Mouse (Mus musculus): ENCODE data around the gene Scamp4. TPM values are rescaled to one million over a fixed set of nuclear protein-coding genes. Genes with fewer than 3 reads are reported as not detected.

Gene Scamp4
- polyA plus RNA-seq, 1 experiment from 2014 or later, result 52.0 TPM

DNA sequence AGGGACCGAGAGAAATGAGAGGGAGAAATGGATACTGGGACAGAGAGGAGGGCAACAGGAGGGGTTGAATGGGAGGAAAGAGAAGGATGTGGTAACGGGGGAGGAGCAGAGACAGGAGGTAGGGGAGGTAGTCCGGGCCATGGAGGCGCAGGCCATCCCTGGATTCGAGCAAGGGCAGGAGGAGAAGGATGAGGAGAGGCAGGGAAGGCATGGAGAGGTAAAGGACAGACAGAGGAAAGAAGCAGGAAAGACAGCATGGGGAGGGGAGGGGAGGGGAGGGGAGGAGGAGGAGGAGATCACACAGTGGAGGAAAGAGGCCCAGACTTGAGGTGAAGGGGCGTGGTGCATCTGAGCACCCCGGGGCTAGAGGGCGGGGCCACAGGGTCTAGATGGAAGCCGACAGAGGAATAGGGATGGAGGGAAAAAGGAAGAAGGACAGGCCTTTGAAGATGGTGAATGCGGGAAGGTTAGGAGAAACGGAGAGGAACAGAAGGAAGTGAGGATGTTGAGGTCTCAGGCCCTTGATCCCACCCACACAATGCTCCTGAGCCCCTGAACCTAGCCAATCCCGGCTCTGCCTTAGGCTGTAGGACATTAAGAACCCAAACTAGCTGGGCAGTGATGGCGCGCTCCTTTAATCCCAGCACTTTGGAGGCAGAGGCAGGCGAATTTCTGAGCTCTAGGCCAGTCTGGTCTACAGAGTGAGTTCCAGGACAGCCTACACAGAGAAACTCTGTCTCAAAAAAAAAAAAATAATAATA is 54.4 kb downstream of the Scamp4 start, which contains the start of gene Btbd2:
TSS of gene Btbd2 (minus strand) at position 209 of the 761 bp plus-strand sequence.
- H3K9ac ChIP-seq, result peak within 1 kb of the TSS; percentile 95

GRCm38 (mm10) chr10:80658194-80658840 is 55.6 kb downstream of the Scamp4 start:
- 0 out of 2 replicates have a peak overlapping the region, but pooled peaks have one; percentile 50 for H3K4me2 ChIP-seq
- peak overlapping the region; percentile 88 for H3K27ac ChIP-seq
- 84% methylated on average over 14 of the region's 14 CpGs for WGBS (ENCODE audit: insufficient replicate concordance)
- H3K27me3 ChIP-seq, result no peaks in the 10 kb centered on the region
- H3K36me3 ChIP-seq, result no peaks in the 10 kb centered on the region
- peaks cover 66% of the 10 kb centered on the region for H3K4me1 ChIP-seq (replicated peaks)
- H3K4me3 ChIP-seq (replicated peaks), result no peak overlapping the region
- DNase-seq (no peak), ATAC-seq (ENCODE audit: low read depth) (no peak)
- no peaks in the 10 kb centered on the region for H3K9me3 ChIP-seq (replicated peaks)
- no peak overlapping the region for H3K9ac ChIP-seq

More for the DNA sequence above, 54.4 kb downstream of the Scamp4 start, which contains the start of gene Btbd2:
- no peaks in the 10 kb centered on the region for H3K9me3 ChIP-seq (replicated peaks)
- peaks cover 61% of the 10 kb centered on the region for H3K4me1 ChIP-seq (replicated peaks)
- 33% methylated on average over 15 of the region's 15 CpGs for WGBS (ENCODE audit: insufficient replicate concordance)
- peak within 1 kb of the TSS; percentile 93 for H3K4me2 ChIP-seq
- H3K36me3 ChIP-seq, result no peaks in the 10 kb centered on the region
- H3K27me3 ChIP-seq, result no peaks in the 10 kb centered on the region
- H3K27ac ChIP-seq, result peak within 1 kb of the TSS; percentile 88
- peak; percentile 61 for ATAC-seq (ENCODE audit: low read depth)
- peak within 1 kb of the TSS; percentile 87 for H3K4me3 ChIP-seq (replicated peaks)
- peak; percentile 67 for DNase-seq

DNA sequence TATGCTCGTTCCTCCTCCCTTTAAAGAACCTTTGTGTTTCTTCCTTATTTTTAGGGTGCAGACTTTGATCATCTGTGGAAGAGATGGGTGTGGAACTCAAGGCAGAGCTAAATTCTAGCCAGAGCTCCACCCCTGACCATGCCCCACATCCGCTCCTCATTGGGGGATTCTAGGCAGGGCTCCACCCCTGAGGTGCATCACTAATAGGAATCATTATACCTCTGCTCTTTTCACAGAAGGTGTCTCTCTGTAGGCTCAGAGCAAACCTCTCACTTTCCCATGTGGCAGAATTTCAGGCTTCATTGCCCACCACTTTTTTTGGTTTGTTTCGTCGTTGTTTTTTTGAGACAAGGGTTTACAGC is 56.1 kb downstream of the Scamp4 start:
- peak; percentile 48 for DNase-seq
- Histone ChIP-seq H3K27ac (peak overlapping the region; percentile 88), H3K9me3 (replicated peaks) (no peaks in the 10 kb centered on the region), H3K4me1 (replicated peaks) (peaks cover 66% of the 10 kb centered on the region), H3K4me3 (replicated peaks) (no peak overlapping the region; the same call in 1 of the 2 replicates), H3K4me2 (peak overlapping the region; percentile 50), H3K36me3 (no peaks in the 10 kb centered on the region), H3K27me3 (no peaks in the 10 kb centered on the region), H3K9ac (peak overlapping the region; percentile 58)
- peak; percentile 69 for ATAC-seq (ENCODE audit: low read depth)
- 57% methylated on average over 4 of the region's 4 CpGs for WGBS (ENCODE audit: insufficient replicate concordance)

DNA sequence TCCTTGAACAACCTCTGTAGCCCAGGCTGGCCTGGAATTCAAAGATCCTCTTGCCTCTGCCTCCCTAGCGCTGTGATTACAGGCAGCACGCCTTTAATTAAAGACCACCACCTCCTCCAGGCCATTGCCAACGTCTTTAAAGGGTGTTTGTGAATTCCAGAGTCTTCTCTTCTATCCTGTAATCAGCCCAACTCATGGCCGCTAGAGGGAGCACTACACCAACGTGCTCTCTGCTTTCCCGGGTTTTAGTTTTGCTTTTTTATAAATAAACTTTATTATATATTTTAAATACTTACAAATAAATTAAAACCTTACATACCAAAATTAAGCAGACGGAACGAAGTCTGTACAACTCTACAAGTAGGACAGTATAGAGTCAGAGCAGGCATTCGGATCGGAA is 56.5 kb downstream of the Scamp4 start:
- WGBS (ENCODE audit: insufficient replicate concordance), result 18% methylated on average over 10 of the region's 10 CpGs
- DNase-seq (peak; percentile 58), ATAC-seq (ENCODE audit: low read depth) (no peak)
- Histone ChIP-seq H3K9ac (peak overlapping the region; percentile 58), H3K9me3 (replicated peaks) (no peaks in the 10 kb centered on the region), H3K4me1 (replicated peaks) (peaks cover 70% of the 10 kb centered on the region), H3K4me2 (peak overlapping the region; percentile 50), H3K36me3 (no peaks in the 10 kb centered on the region), H3K27me3 (no peaks in the 10 kb centered on the region), H3K4me3 (replicated peaks) (peak overlapping the region; percentile 32), H3K27ac (peak overlapping the region; percentile 66)

DNA sequence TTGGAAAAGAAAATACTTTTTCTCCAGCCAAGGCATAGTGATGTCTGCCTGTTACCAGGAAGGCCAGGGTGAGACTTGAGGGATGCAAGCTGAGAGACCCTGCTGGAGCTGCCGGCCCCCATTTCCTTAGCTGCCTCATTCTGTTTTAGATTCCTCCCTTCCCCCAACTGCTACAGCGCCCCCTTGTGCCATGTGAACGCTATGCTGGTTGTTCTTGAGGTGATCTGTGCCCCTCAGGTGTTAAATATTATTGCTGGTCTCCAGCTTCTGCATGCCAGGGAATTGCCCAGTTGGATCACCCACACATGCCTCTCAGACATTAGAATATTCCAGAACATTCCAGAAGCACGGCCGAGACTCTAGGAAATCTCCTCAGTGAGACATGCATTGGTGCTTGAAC is 58.5 kb downstream of the Scamp4 start:
- WGBS (ENCODE audit: insufficient replicate concordance), result 30% methylated on average over 5 of the region's 5 CpGs
- H3K4me1 ChIP-seq (replicated peaks), result peaks cover 73% of the 10 kb centered on the region
- peak; percentile 59 for DNase-seq

GRCm38 (mm10) chr10:80663485-80664196 is 61.0 kb downstream of the Scamp4 start:
- H3K4me1 ChIP-seq (replicated peaks), result peaks cover 69% of the 10 kb centered on the region
- H3K36me3 ChIP-seq, result peaks cover 34% of the 10 kb centered on the region
- peak overlapping the region; percentile 49; the same call in 1 of the 2 replicates for H3K4me2 ChIP-seq
- no peak overlapping the region for H3K4me3 ChIP-seq (replicated peaks)
- ATAC-seq (ENCODE audit: low read depth), result peak; percentile 17; the same call in 1 of the 2 replicates
- no peaks in the 10 kb centered on the region for H3K9me3 ChIP-seq (replicated peaks)
- H3K9ac ChIP-seq, result peak overlapping the region; percentile 60; the same call in 1 of the 2 replicates
- peak overlapping the region; percentile 83 for H3K27ac ChIP-seq
- DNase-seq, result no peak
- 7% methylated on average over 5 of the region's 5 CpGs for WGBS (ENCODE audit: insufficient replicate concordance)
- H3K27me3 ChIP-seq, result no peaks in the 10 kb centered on the region

More for the DNA sequence above, 58.5 kb downstream of the Scamp4 start:
- peaks cover 9% of the 10 kb centered on the region for H3K36me3 ChIP-seq
- no peak overlapping the region for H3K9ac ChIP-seq
- H3K27me3 ChIP-seq, result no peaks in the 10 kb centered on the region
- no peak for ATAC-seq (ENCODE audit: low read depth)
- H3K9me3 ChIP-seq (replicated peaks), result no peaks in the 10 kb centered on the region
- no peak overlapping the region for H3K27ac ChIP-seq
- H3K4me3 ChIP-seq (replicated peaks), result no peak overlapping the region
- no peak overlapping the region for H3K4me2 ChIP-seq

GRCm38 (mm10) chr10:80664197-80665015 is 61.7 kb downstream of the Scamp4 start:
- 16% methylated on average over 16 of the region's 16 CpGs for WGBS (ENCODE audit: insufficient replicate concordance)
- Histone ChIP-seq H3K27ac (peak overlapping the region; percentile 83), H3K36me3 (peaks cover 42% of the 10 kb centered on the region), H3K4me3 (replicated peaks) (peak overlapping the region; percentile 7; the same call in 1 of the 2 replicates), H3K27me3 (no peaks in the 10 kb centered on the region), H3K9me3 (replicated peaks) (no peaks in the 10 kb centered on the region), H3K9ac (peak overlapping the region; percentile 60), H3K4me2 (peak overlapping the region; percentile 49), H3K4me1 (replicated peaks) (peaks cover 67% of the 10 kb centered on the region)
- DNase-seq (no peak), ATAC-seq (ENCODE audit: low read depth) (peak; percentile 40; the same call in 1 of the 2 replicates)

- Histone ChIP-seq H3K27ac (peak overlapping the region; percentile 83), H3K36me3 (peaks cover 47% of the 10 kb centered on the region), H3K27me3 (no peaks in the 10 kb centered on the region), H3K4me2 (peak overlapping the region; percentile 49), H3K9ac (peak overlapping the region; percentile 60), H3K9me3 (replicated peaks) (no peaks in the 10 kb centered on the region), H3K4me3 (replicated peaks) (peak overlapping the region; percentile 7), H3K4me1 (replicated peaks) (peaks cover 69% of the 10 kb centered on the region)
- WGBS (ENCODE audit: insufficient replicate concordance), result 15% methylated on average over 10 of the region's 10 CpGs
- DNase-seq (no peak), ATAC-seq (ENCODE audit: low read depth) (peak; percentile 29; the same call in 1 of the 2 replicates)
Observed at GRCm38 (mm10) chr10:80665016-80665380, 62.3 kb downstream of the Scamp4 start.
